Mouse (Mus musculus): ENCODE measurements around the gene Pdcl2. TPM values are rescaled to one million over a fixed set of nuclear protein-coding genes. Genes with fewer than 3 reads are reported as not detected.

Pdcl2 gene
- polyA plus RNA-seq, 1 experiment from 2014 or later, result not detected

DNA sequence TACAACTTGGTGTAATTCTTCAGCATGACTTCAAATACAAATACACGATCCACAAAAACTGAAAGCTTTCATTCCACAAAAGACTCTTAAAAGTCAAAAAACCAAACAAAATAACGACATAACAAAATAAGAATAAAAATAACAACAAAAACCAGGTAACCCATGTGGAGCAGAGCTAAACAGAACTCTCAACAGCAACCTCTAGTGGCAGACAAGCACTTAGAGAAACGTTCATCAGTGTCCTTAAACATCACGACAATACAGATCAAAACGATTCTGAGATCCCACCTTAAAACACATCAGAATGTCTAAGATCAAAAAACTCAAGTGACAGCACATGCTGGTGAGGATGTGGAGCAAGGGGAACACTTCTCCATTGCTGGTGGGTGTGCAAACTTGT lies 43.9 kb downstream of the Pdcl2 start:
- H3K4me3 ChIP-seq, result no peak overlapping the region
- H3K27ac ChIP-seq (replicated peaks), result no peak overlapping the region
- peaks cover 7% of the 10 kb centered on the region for H3K4me1 ChIP-seq
- no peaks in the 10 kb centered on the region for H3K9me3 ChIP-seq (replicated peaks)
- H3K27me3 ChIP-seq (ENCODE audit: low read depth, poor library complexity, severe bottlenecking), result no peaks in the 10 kb centered on the region
- WGBS, result 76% methylated on average over 5 of the region's 5 CpGs
- DNase-seq (ENCODE audit: low spot score), result no peak
- H3K36me3 ChIP-seq, result peaks cover 17% of the 10 kb centered on the region

DNA sequence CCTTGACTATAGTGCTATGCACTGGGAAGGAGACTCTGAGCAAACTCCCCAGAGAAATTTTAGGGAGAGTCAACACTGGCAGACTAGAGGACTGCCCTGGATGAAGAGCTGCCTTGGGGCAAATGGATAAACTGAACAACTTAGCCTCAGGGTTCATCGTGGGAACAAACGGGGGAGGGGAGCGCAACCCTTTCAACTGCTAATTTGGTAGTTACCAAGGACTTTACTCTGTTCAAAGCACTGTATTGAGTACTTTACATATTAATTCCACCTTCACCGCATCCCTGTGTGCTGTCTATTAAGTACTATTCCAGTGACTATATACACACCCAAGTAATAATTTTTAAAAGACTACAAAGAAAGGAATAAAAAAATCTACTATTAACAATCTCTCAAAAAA lies 45.3 kb downstream of the Pdcl2 start:
- H3K36me3 ChIP-seq, result peaks cover 17% of the 10 kb centered on the region
- H3K27me3 ChIP-seq (ENCODE audit: low read depth, poor library complexity, severe bottlenecking), result no peaks in the 10 kb centered on the region
- DNase-seq (ENCODE audit: low spot score), result no peak
- H3K4me1 ChIP-seq, result peaks cover 7% of the 10 kb centered on the region
- WGBS, result 53% methylated on average over 4 of the region's 4 CpGs
- no peaks in the 10 kb centered on the region for H3K9me3 ChIP-seq (replicated peaks)
- no peak overlapping the region for H3K27ac ChIP-seq (replicated peaks)
- H3K4me3 ChIP-seq, result no peak overlapping the region

DNA sequence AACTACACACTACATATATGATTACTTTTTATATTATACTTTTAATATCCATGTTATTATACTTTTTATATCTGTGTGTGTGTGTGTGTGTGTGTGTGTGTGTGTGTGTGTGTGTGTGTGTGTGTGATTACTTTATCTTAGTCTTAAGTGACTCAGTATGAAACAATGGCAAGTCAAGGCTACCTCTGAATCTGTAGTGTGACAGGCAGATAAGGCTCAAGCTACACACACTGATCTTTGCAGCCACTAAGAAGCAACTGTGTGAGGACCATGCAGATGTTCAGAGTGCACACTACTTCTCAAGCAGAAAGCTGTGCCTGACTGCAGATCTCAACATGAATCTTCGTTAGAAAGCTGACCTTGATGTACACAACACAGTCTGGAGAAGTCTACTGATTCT lies 47.1 kb downstream of the Pdcl2 start:
- Histone ChIP-seq H3K27ac (replicated peaks) (no peak overlapping the region), H3K4me1 (peaks cover 9% of the 10 kb centered on the region), H3K27me3 (ENCODE audit: low read depth, poor library complexity, severe bottlenecking) (no peaks in the 10 kb centered on the region), H3K4me3 (no peak overlapping the region), H3K36me3 (peaks cover 14% of the 10 kb centered on the region), H3K9me3 (replicated peaks) (no peaks in the 10 kb centered on the region)
- WGBS, result 89% methylated on average over 1 of the region's 1 CpGs
- DNase-seq (ENCODE audit: low spot score), result no peak

GRCm38 (mm10) chr5:76274977-76275376 lies 56.0 kb downstream of the Pdcl2 start:
- Histone ChIP-seq H3K4me1 (no peaks in the 10 kb centered on the region), H3K36me3 (0 out of 2 replicates have a peak, but pooled peaks cover 11% of the 10 kb centered on the region), H3K9me3 (replicated peaks) (no peaks in the 10 kb centered on the region), H3K27me3 (ENCODE audit: low read depth, poor library complexity, severe bottlenecking) (no peaks in the 10 kb centered on the region), H3K27ac (replicated peaks) (no peak overlapping the region), H3K4me3 (no peak overlapping the region)
- 96% methylated on average over 4 of the region's 4 CpGs for WGBS
- DNase-seq (ENCODE audit: low spot score), result no peak

Other genes with a start within 250 kb of the Pdcl2 start
- gene Srd5a3, start 190.9 kb downstream of the Pdcl2 start, polyA plus RNA-seq (2016; fragmentation: Nextera tagmentation; extraction: Ambion mirVana), result 23.6 and 23.9 TPM in 2 replicates
- gene Tmem165, start 147.3 kb downstream of the Pdcl2 start, polyA plus RNA-seq (2016; fragmentation: Nextera tagmentation; extraction: Ambion mirVana), result 75.4 and 81.0 TPM in 2 replicates
- 10.9 and 12.1 TPM in 2 replicates for gene Clock, start 26.4 kb downstream of the Pdcl2 start, polyA plus RNA-seq (2016; fragmentation: Nextera tagmentation; extraction: Ambion mirVana)
- gene Nmu, start 32.6 kb upstream of the Pdcl2 start, polyA plus RNA-seq (2016; fragmentation: Nextera tagmentation; extraction: Ambion mirVana), result 0.28 and 0.45 TPM in 2 replicates
- 0.57 and 0.90 TPM in 2 replicates for gene Gm7271, start 152.9 kb upstream of the Pdcl2 start, polyA plus RNA-seq (2016; fragmentation: Nextera tagmentation; extraction: Ambion mirVana)
- gene Exoc1, start 198.2 kb upstream of the Pdcl2 start, polyA plus RNA-seq (2016; fragmentation: Nextera tagmentation; extraction: Ambion mirVana), result 43.7 and 53.1 TPM in 2 replicates